Mouse (Mus musculus): ENCODE data around the gene Pla2g12b. TPM values are rescaled to one million over a fixed set of nuclear protein-coding genes. Genes with fewer than 3 reads are reported as not detected.

The Pla2g12b gene
- polyA plus RNA-seq, 1 experiment from 2014 or later: 0.38 TPM

GRCm38 (mm10) chr10:59365804-59366589, 37.5 kb upstream of the Pla2g12b start:
- Histone ChIP-seq H3K4me1 (replicated peaks; ENCODE audit: insufficient read depth, low read length) (no peaks in the 10 kb centered on the region), H3K9me3 (replicated peaks; ENCODE audit: low read length) (no peaks in the 10 kb centered on the region), H3K9ac (ENCODE audit: low read depth, low read length) (no peak overlapping the region), H3K27ac (no peak overlapping the region), H3K4me3 (replicated peaks; ENCODE audit: low read depth, low read length) (no peak overlapping the region), H3K27me3 (ENCODE audit: insufficient read depth, low read length) (no peaks in the 10 kb centered on the region), H3K36me3 (ENCODE audit: insufficient read depth, low read length) (peaks cover 88% of the 10 kb centered on the region), H3K4me2 (ENCODE audit: low read length) (no peak overlapping the region)
- WGBS: 76% methylated on average over 5 of the region's 5 CpGs
- ATAC-seq (replicated peaks; ENCODE audit: low FRiP score, low read depth) (no peak), DNase-seq (ENCODE audit: low spot score) (no peak)
- no peak for TF ChIP-seq CTCF (IDR thresholded peaks at IDR 0.05; ENCODE audit: low read depth)

GRCm38 (mm10) chr10:59366746-59367145, 36.7 kb upstream of the Pla2g12b start:
- Histone ChIP-seq H3K36me3 (ENCODE audit: insufficient read depth, low read length) (peaks cover 89% of the 10 kb centered on the region), H3K9ac (ENCODE audit: low read depth, low read length) (no peak overlapping the region), H3K4me3 (replicated peaks; ENCODE audit: low read depth, low read length) (no peak overlapping the region), H3K27ac (no peak overlapping the region), H3K4me2 (ENCODE audit: low read length) (no peak overlapping the region), H3K9me3 (replicated peaks; ENCODE audit: low read length) (no peaks in the 10 kb centered on the region), H3K4me1 (replicated peaks; ENCODE audit: insufficient read depth, low read length) (no peaks in the 10 kb centered on the region), H3K27me3 (ENCODE audit: insufficient read depth, low read length) (no peaks in the 10 kb centered on the region)
- no peak for ATAC-seq (replicated peaks; ENCODE audit: low FRiP score, low read depth)
- no peak for DNase-seq (ENCODE audit: low spot score)
- WGBS: 96% methylated on average over 4 of the region's 4 CpGs
- TF ChIP-seq CTCF (IDR thresholded peaks at IDR 0.05; ENCODE audit: low read depth): no peak

GRCm38 (mm10) chr10:59367206-59367605, 36.3 kb upstream of the Pla2g12b start:
- ATAC-seq (replicated peaks; ENCODE audit: low FRiP score, low read depth) (no peak), DNase-seq (ENCODE audit: low spot score) (no peak)
- no peak overlapping the region for H3K27ac ChIP-seq
- H3K27me3 ChIP-seq (ENCODE audit: insufficient read depth, low read length): no peaks in the 10 kb centered on the region
- H3K4me1 ChIP-seq (replicated peaks; ENCODE audit: insufficient read depth, low read length): no peaks in the 10 kb centered on the region
- WGBS: 70% methylated on average over 4 of the region's 4 CpGs
- no peak overlapping the region for H3K9ac ChIP-seq (ENCODE audit: low read depth, low read length)
- no peak overlapping the region for H3K4me2 ChIP-seq (ENCODE audit: low read length)
- peaks cover 84% of the 10 kb centered on the region for H3K36me3 ChIP-seq (ENCODE audit: insufficient read depth, low read length)
- H3K4me3 ChIP-seq (replicated peaks; ENCODE audit: low read depth, low read length): no peak overlapping the region
- TF ChIP-seq CTCF (IDR thresholded peaks at IDR 0.05; ENCODE audit: low read depth): no peak
- no peaks in the 10 kb centered on the region for H3K9me3 ChIP-seq (replicated peaks; ENCODE audit: low read length)

- H3K4me3 ChIP-seq (replicated peaks; ENCODE audit: low read depth, low read length): no peak overlapping the region
- H3K27ac ChIP-seq: no peak overlapping the region
- no peaks in the 10 kb centered on the region for H3K4me1 ChIP-seq (replicated peaks; ENCODE audit: insufficient read depth, low read length)
- no peak for DNase-seq (ENCODE audit: low spot score)
- H3K4me2 ChIP-seq (ENCODE audit: low read length): no peak overlapping the region
- H3K9ac ChIP-seq (ENCODE audit: low read depth, low read length): no peak overlapping the region
- H3K36me3 ChIP-seq (ENCODE audit: insufficient read depth, low read length): peaks cover 73% of the 10 kb centered on the region
- no peaks in the 10 kb centered on the region for H3K9me3 ChIP-seq (replicated peaks; ENCODE audit: low read length)
- no peaks in the 10 kb centered on the region for H3K27me3 ChIP-seq (ENCODE audit: insufficient read depth, low read length)
- no peak for ATAC-seq (replicated peaks; ENCODE audit: low FRiP score, low read depth)
- WGBS: 87% methylated on average over 8 of the region's 8 CpGs
- no peak for TF ChIP-seq CTCF (IDR thresholded peaks at IDR 0.05; ENCODE audit: low read depth)
Measured at GRCm38 (mm10) chr10:59368729-59369128, 34.7 kb upstream of the Pla2g12b start.

GRCm38 (mm10) chr10:59369426-59369825, 34.0 kb upstream of the Pla2g12b start:
- no peak for DNase-seq (ENCODE audit: low spot score)
- 90% methylated on average over 9 of the region's 9 CpGs for WGBS
- no peak for ATAC-seq (replicated peaks; ENCODE audit: low FRiP score, low read depth)
- H3K9me3 ChIP-seq (replicated peaks; ENCODE audit: low read length): no peaks in the 10 kb centered on the region
- H3K36me3 ChIP-seq (ENCODE audit: insufficient read depth, low read length): peaks cover 66% of the 10 kb centered on the region
- H3K4me2 ChIP-seq (ENCODE audit: low read length): no peak overlapping the region
- no peak overlapping the region for H3K9ac ChIP-seq (ENCODE audit: low read depth, low read length)
- no peak overlapping the region for H3K4me3 ChIP-seq (replicated peaks; ENCODE audit: low read depth, low read length)
- H3K27me3 ChIP-seq (ENCODE audit: insufficient read depth, low read length): no peaks in the 10 kb centered on the region
- no peak overlapping the region for H3K27ac ChIP-seq
- no peak for TF ChIP-seq CTCF (IDR thresholded peaks at IDR 0.05; ENCODE audit: low read depth)
- no peaks in the 10 kb centered on the region for H3K4me1 ChIP-seq (replicated peaks; ENCODE audit: insufficient read depth, low read length)

- 79% methylated on average over 10 of the region's 10 CpGs for WGBS
- ATAC-seq (replicated peaks; ENCODE audit: low FRiP score, low read depth) (no peak), DNase-seq (ENCODE audit: low spot score) (no peak)
Measured at GRCm38 (mm10) chr10:59377906-59378305, 25.6 kb upstream of the Pla2g12b start.

More at GRCm38 (mm10) chr10:59377906-59378305, 25.6 kb upstream of the Pla2g12b start:
- no peak overlapping the region for H3K4me2 ChIP-seq (ENCODE audit: low read length)
- H3K9me3 ChIP-seq (replicated peaks; ENCODE audit: low read length): no peaks in the 10 kb centered on the region
- H3K27me3 ChIP-seq (ENCODE audit: insufficient read depth, low read length): no peaks in the 10 kb centered on the region
- H3K4me3 ChIP-seq (replicated peaks; ENCODE audit: low read depth, low read length): no peak overlapping the region
- no peak for TF ChIP-seq CTCF (IDR thresholded peaks at IDR 0.05; ENCODE audit: low read depth)
- no peak overlapping the region for H3K9ac ChIP-seq (ENCODE audit: low read depth, low read length)
- no peaks in the 10 kb centered on the region for H3K4me1 ChIP-seq (replicated peaks; ENCODE audit: insufficient read depth, low read length)
- no peak overlapping the region for H3K27ac ChIP-seq
- H3K36me3 ChIP-seq (ENCODE audit: insufficient read depth, low read length): 0 out of 2 replicates have a peak, but pooled peaks cover 4% of the 10 kb centered on the region
